ENCODE assay signal across 9 mouse cellular contexts in the genomic region with DNA sequence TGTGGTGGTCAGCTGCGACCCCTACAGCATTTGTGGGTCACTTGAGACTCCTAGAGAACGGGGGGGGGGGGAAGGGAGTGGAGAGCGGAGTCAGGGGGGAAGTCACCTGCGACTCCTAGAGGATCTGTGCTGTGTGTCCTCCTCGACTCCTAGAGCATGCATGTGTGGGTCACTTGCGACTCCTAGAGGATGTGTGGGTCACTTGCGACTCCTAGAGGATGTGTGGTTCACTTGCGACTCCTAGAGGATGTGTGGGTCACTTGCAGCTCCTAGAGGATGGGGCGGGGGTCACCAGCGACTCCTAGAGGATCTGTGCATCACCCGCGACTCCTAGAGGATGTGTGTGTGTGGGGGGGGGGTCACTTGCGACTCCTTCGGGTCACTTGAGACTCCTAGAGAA. TPM values are rescaled to one million over a fixed set of nuclear protein-coding genes. Genes with fewer than 3 reads are reported as not detected.
DNase-seq lines count a peak whose midpoint lies in the region; ATAC-seq and TF ChIP-seq lines count a peak whose summit lies in the region.
"Had no signal": no experiment of that assay in that cellular context is flagged by ENCODE, and none has a peak within 500 bp of the region (broad histone marks: within the 10 kb centered on the region; RNA-seq: fewer than 3 reads in every experiment).

No protein-coding gene starts in this region.

- TF ChIP-seq CTCF in embryonic fibroblast, embryonic 13.5 days (IDR thresholded peaks at IDR 0.05; ENCODE audit: borderline replicate concordance, insufficient read depth, low read length), result peak; percentile 75; the same call in 1 of the 2 replicates

- no peaks in the 10 kb centered on the region for H3K27me3 ChIP-seq in forebrain, embryonic 10.5 days (ENCODE audit: poor library complexity, severe bottlenecking)
- H3K27me3 ChIP-seq in forebrain, embryonic 12.5 days, result no peaks in the 10 kb centered on the region
- H3K27me3 ChIP-seq: limb, embryonic 13.5 days had no signal

- no peak overlapping the region for H3K27ac ChIP-seq in forebrain, embryonic 10.5 days
- H3K27ac ChIP-seq in forebrain, embryonic 12.5 days, result no peak overlapping the region
- no peak overlapping the region for H3K27ac ChIP-seq in embryonic fibroblast, embryonic 13.5 days (ENCODE audit: insufficient read depth, low read length)
- H3K27ac ChIP-seq: limb, embryonic 13.5 days had no signal

- ATAC-seq in forebrain, embryonic 12.5 days (ENCODE audit: low FRiP score), result no peak

- no peak overlapping the region for H3K4me2 ChIP-seq in forebrain, embryonic 12.5 days
- H3K4me2 ChIP-seq: limb, embryonic 13.5 days had no signal

- TF ChIP-seq POLR2A in embryonic fibroblast, embryonic 13.5 days (IDR thresholded peaks at IDR 0.05; ENCODE audit: low read depth, low read length), result no peak

- no peak overlapping the region for H3K4me3 ChIP-seq in forebrain, embryonic 10.5 days
- no peak overlapping the region for H3K4me3 ChIP-seq in forebrain, embryonic 12.5 days (replicated peaks)
- no peak overlapping the region for H3K4me3 ChIP-seq in embryonic fibroblast, embryonic 13.5 days (ENCODE audit: insufficient read depth, low read length)
- H3K4me3 ChIP-seq: limb, embryonic 13.5 days had no signal

- no peaks in the 10 kb centered on the region for H3K36me3 ChIP-seq in forebrain, embryonic 10.5 days (replicated peaks)
- H3K36me3 ChIP-seq in forebrain, embryonic 12.5 days (replicated peaks), result no peaks in the 10 kb centered on the region
- H3K36me3 ChIP-seq: limb, embryonic 13.5 days had no signal

- peaks cover 19% of the 10 kb centered on the region; the same call in 1 of the 2 replicates for H3K4me1 ChIP-seq in forebrain, embryonic 10.5 days
- no peaks in the 10 kb centered on the region for H3K4me1 ChIP-seq in forebrain, embryonic 12.5 days
- no peaks in the 10 kb centered on the region for H3K4me1 ChIP-seq in embryonic fibroblast, embryonic 13.5 days (ENCODE audit: control insufficient read depth, insufficient read depth, low read length)

- no peaks in the 10 kb centered on the region for H3K9me3 ChIP-seq in forebrain, embryonic 10.5 days
- H3K9me3 ChIP-seq in forebrain, embryonic 12.5 days, result no peaks in the 10 kb centered on the region
- H3K9me3 ChIP-seq: limb, embryonic 13.5 days had no signal

- no peak overlapping the region for H3K9ac ChIP-seq in forebrain, embryonic 12.5 days
- H3K9ac ChIP-seq: limb, embryonic 13.5 days had no signal

- 57% methylated on average over 14 of the region's 14 CpGs for WGBS in forebrain, embryonic 10.5 days
- 56% methylated on average over 14 of the region's 14 CpGs for WGBS in forebrain, embryonic 12.5 days

- DNase-seq in forebrain, embryonic 10.5 days (ENCODE audit: extremely low spot score, low spot score), result peak; percentile 42
- DNase-seq in thymus, postnatal 25 days, result peak; percentile 39
- DNase-seq in thymus, postnatal 14 days, result no peak
- peak; percentile 59 to 69 for DNase-seq in kidney, adult 8-10 months
- DNase-seq in lung, postnatal 36 days, result peak; percentile 82
- DNase-seq in urinary bladder, adult 2 months (ENCODE audit: low spot score), result no peak

RNA-seq across cellular contexts. Expression of gene Stra8, which starts 2.0 kb away (rescaled TPM):
- not detected in 2 replicates for polyA plus RNA-seq in forebrain, embryonic 10.5 days (2016; fragmentation: Nextera tagmentation; extraction: Ambion mirVana)
- polyA plus RNA-seq in forebrain, embryonic 12.5 days (2016; fragmentation: Nextera tagmentation; extraction: Ambion mirVana), result not detected in 2 replicates
- not detected in 2 replicates for polyA plus RNA-seq in embryonic fibroblast, embryonic 13.5 days (2011; ENCODE audit: insufficient read length, low read depth, missing spikeins)
- not detected in 2 replicates for polyA plus RNA-seq in urinary bladder, adult 2 months (2012; rRNA removed)
- polyA plus RNA-seq: limb, embryonic 13.5 days had no signal

RNA-seq across cellular contexts. Expression of gene Wdr91, which starts 11.3 kb away (rescaled TPM):
- polyA plus RNA-seq in forebrain, embryonic 10.5 days (2016; fragmentation: Nextera tagmentation; extraction: Ambion mirVana), result 12.0 TPM in 2 replicates
- polyA plus RNA-seq in forebrain, embryonic 12.5 days (2016; fragmentation: Nextera tagmentation; extraction: Ambion mirVana), result 11.0 and 12.3 TPM in 2 replicates
- 8.8 and 12.1 TPM in 2 replicates for polyA plus RNA-seq in embryonic fibroblast, embryonic 13.5 days (2011; ENCODE audit: insufficient read length, low read depth, missing spikeins)
- 12.7 and 13.6 TPM in 2 replicates for polyA plus RNA-seq in urinary bladder, adult 2 months (2012; rRNA removed)

RNA-seq across cellular contexts. Expression of gene Cyren, which starts 44.1 kb away (rescaled TPM):
- polyA plus RNA-seq in forebrain, embryonic 10.5 days (2016; fragmentation: Nextera tagmentation; extraction: Ambion mirVana), result 17.5 and 18.7 TPM in 2 replicates
- polyA plus RNA-seq in forebrain, embryonic 12.5 days (2016; fragmentation: Nextera tagmentation; extraction: Ambion mirVana), result 16.4 and 16.8 TPM in 2 replicates
- 6.0 and 10.0 TPM in 2 replicates for polyA plus RNA-seq in embryonic fibroblast, embryonic 13.5 days (2011; ENCODE audit: insufficient read length, low read depth, missing spikeins)
- polyA plus RNA-seq in urinary bladder, adult 2 months (2012; rRNA removed), result 8.1 and 9.1 TPM in 2 replicates

RNA-seq across cellular contexts. Expression of gene Tmem140, which starts 59.0 kb away (rescaled TPM):
- polyA plus RNA-seq in forebrain, embryonic 10.5 days (2016; fragmentation: Nextera tagmentation; extraction: Ambion mirVana), result 1.7 and 2.2 TPM in 2 replicates
- polyA plus RNA-seq in forebrain, embryonic 12.5 days (2016; fragmentation: Nextera tagmentation; extraction: Ambion mirVana), result 1.5 and 1.8 TPM in 2 replicates
- polyA plus RNA-seq in embryonic fibroblast, embryonic 13.5 days (2011; ENCODE audit: insufficient read length, low read depth, missing spikeins), result 3.8 and 7.3 TPM in 2 replicates
- 18.3 and 19.8 TPM in 2 replicates for polyA plus RNA-seq in urinary bladder, adult 2 months (2012; rRNA removed)

Comparison
In these comparisons a context has a peak if more than half of its experiments do, and no peak if none do; other contexts are left out.
1. DNase-seq: peak in forebrain, embryonic 10.5 days (single experiment), thymus, postnatal 25 days (single experiment), kidney, adult 8-10 months (2 of 2) and lung, postnatal 36 days (single experiment); none in thymus, postnatal 14 days (single experiment) and urinary bladder, adult 2 months (single experiment).